Mouse (Mus musculus): ENCODE data around the gene Trp53bp2.
A peak's percentile ranks its signal among the peaks of the same experiment; 100 is the strongest.

The Trp53bp2 gene

GRCm38 (mm10) chr1:182408684-182409327 is at the start of gene Trp53bp2:
Gene Trp53bp2, plus strand, starts transcription at chr1:182409172.
- peak; percentile 99 for DNase-seq (ENCODE audit: low spot score)

- no peak for DNase-seq (ENCODE audit: low spot score)
These were observed 46.3 kb upstream of the Trp53bp2 start for GRCm38 (mm10) chr1:182362703-182363102.

GRCm38 (mm10) chr1:182363683-182364404 is 45.1 kb upstream of the Trp53bp2 start:
- DNase-seq (ENCODE audit: low spot score), result no peak

- DNase-seq (ENCODE audit: low spot score), result no peak
These were observed 40.7 kb upstream of the Trp53bp2 start for GRCm38 (mm10) chr1:182368309-182368708.

- no peak for DNase-seq (ENCODE audit: low spot score)
These were observed 40.2 kb upstream of the Trp53bp2 start for GRCm38 (mm10) chr1:182368782-182369181.

GRCm38 (mm10) chr1:182369435-182369834 is 39.5 kb upstream of the Trp53bp2 start:
- DNase-seq (ENCODE audit: low spot score), result no peak

- no peak for DNase-seq (ENCODE audit: low spot score)
These were observed 37.1 kb upstream of the Trp53bp2 start for GRCm38 (mm10) chr1:182371891-182372290.

- no peak for DNase-seq (ENCODE audit: low spot score)
These were observed 32.8 kb upstream of the Trp53bp2 start for GRCm38 (mm10) chr1:182376221-182376620.

GRCm38 (mm10) chr1:182376826-182377225 is 32.1 kb upstream of the Trp53bp2 start:
- no peak for DNase-seq (ENCODE audit: low spot score)

GRCm38 (mm10) chr1:182377519-182377918 is 31.5 kb upstream of the Trp53bp2 start:
- no peak for DNase-seq (ENCODE audit: low spot score)

- DNase-seq (ENCODE audit: low spot score), result no peak
These were observed 30.7 kb upstream of the Trp53bp2 start for GRCm38 (mm10) chr1:182378205-182378835.

GRCm38 (mm10) chr1:182378876-182379275 is 30.1 kb upstream of the Trp53bp2 start:
- DNase-seq (ENCODE audit: low spot score), result no peak

- no peak for DNase-seq (ENCODE audit: low spot score)
These were observed 28.3 kb upstream of the Trp53bp2 start for GRCm38 (mm10) chr1:182380683-182381082.

GRCm38 (mm10) chr1:182381327-182381726 is 27.6 kb upstream of the Trp53bp2 start:
- DNase-seq (ENCODE audit: low spot score), result no peak

- DNase-seq (ENCODE audit: low spot score), result no peak
These were observed 25.9 kb upstream of the Trp53bp2 start for GRCm38 (mm10) chr1:182383096-182383495.

- no peak for DNase-seq (ENCODE audit: low spot score)
These were observed 22.5 kb upstream of the Trp53bp2 start for GRCm38 (mm10) chr1:182386449-182386848.

GRCm38 (mm10) chr1:182388729-182389128 is 20.2 kb upstream of the Trp53bp2 start:
- DNase-seq (ENCODE audit: low spot score), result no peak

- DNase-seq (ENCODE audit: low spot score), result no peak
These were observed 10.8 kb upstream of the Trp53bp2 start for GRCm38 (mm10) chr1:182398171-182398570.

GRCm38 (mm10) chr1:182398780-182399179 is 10.2 kb upstream of the Trp53bp2 start:
- DNase-seq (ENCODE audit: low spot score), result no peak

GRCm38 (mm10) chr1:182399205-182399604 is 9.8 kb upstream of the Trp53bp2 start:
- DNase-seq (ENCODE audit: low spot score), result no peak

GRCm38 (mm10) chr1:182399908-182400307 is 9.1 kb upstream of the Trp53bp2 start:
- no peak for DNase-seq (ENCODE audit: low spot score)

- DNase-seq (ENCODE audit: low spot score), result no peak
These were observed 5.9 kb upstream of the Trp53bp2 start for GRCm38 (mm10) chr1:182403076-182403475.

- no peak for DNase-seq (ENCODE audit: low spot score)
These were observed 2.4 kb upstream of the Trp53bp2 start for GRCm38 (mm10) chr1:182406621-182407020.
